Mouse (Mus musculus) c-Kit-positive CD71-negative TER-119-negative erythroid progenitor cells, embryonic 14.5 days (primary cell): ENCODE results near the gene E130114P18Rik.
A peak's percentile ranks its signal among the peaks of the same experiment; 100 is the strongest.

Experiments
- DNase-seq: peaks from one replicate; pipeline ENCODE4 v3.0.0-alpha.2; 2013; ENCODE audit warnings: low read depth

E130114P18Rik gene

GRCm38 (mm10) chr4:97602579-97602978 is 175.3 kb downstream of the E130114P18Rik start:
- no peak for DNase-seq

DNA sequence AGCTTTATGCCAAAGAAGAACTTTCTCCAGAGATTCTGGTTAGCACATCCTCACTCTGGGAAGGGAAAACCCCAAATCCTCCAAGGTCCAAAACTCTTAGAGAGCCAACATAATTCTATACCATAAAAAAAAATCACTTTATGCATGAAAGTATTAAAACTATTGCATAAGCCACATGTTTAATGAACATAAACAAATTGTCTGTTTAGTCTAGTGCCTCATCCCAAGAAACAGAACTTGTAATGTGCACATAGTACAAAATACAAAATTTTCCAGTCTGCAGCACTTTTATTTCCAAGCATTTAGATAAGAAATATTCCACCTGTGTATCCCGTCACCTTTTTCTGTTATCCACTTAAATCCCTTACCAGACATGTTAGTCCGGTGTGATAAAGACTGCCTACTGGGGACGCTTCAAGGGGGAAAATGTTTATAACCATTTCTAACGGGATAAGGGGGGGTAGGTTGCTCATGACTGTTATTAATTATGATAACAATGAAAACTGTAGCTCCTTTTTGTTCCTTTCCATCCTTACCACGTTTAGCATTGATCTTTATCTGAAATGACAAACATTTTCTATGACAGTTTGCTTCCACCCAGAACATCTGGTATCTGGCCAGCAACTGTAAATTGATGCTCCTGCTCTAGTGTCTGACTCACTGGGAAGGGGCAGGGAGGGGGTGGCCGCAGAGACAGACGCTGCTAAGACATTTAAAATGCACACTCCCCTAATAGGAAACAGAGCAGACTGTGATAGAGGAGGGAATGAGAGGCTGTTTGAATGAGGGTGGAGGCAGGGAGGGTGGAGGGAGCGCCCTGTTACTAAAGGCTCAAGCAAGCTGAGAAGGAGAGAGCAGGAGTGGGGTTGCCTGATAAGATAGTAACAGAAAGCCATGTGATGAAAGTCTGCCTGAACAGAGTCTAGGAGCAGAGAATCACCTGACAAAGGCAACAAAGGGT is 176.7 kb downstream of the E130114P18Rik start:
- no peak for DNase-seq

GRCm38 (mm10) chr4:97597443-97597842 is 180.4 kb downstream of the E130114P18Rik start:
- no peak for DNase-seq

DNA sequence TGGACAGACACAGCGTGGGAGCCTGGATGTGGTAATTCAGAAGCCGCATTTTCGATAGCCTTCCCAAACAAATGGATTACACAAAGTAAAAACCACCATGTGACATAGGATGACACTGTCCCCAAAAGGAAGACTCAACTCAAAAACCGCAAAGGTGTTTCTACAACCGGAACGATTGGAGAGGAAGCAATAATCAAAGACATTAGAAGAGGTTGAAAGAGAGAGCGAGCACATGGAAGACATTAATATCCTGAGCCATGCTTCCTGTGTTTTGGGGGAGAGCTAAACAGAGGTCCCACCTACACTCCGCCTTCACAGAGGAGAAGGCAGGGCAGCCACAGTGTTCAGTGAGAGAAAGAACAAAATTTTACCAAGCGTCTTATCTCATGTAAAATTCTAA is 181.5 kb downstream of the E130114P18Rik start:
- DNase-seq = no peak

DNA sequence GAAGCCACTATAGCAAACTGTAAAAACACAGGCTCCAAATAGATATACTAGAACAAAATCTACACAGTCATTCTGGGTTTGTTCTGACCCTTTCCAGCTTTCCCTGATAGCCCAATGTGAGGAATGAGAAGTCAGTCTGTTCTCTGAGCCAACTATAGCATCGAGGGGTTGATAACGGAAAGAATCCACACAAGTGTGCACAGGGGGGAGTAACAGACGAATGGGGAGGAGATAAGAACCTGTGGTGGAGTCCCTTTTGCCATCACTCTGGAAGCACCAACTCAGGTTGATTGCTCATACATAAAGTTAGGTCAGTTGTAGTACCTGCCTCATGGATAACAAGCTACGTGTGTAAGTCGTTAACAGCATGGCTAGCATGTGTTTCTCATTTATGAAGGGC is 184.0 kb downstream of the E130114P18Rik start:
- DNase-seq = no peak

GRCm38 (mm10) chr4:97589790-97590189 is 188.1 kb downstream of the E130114P18Rik start:
- no peak for DNase-seq

DNA sequence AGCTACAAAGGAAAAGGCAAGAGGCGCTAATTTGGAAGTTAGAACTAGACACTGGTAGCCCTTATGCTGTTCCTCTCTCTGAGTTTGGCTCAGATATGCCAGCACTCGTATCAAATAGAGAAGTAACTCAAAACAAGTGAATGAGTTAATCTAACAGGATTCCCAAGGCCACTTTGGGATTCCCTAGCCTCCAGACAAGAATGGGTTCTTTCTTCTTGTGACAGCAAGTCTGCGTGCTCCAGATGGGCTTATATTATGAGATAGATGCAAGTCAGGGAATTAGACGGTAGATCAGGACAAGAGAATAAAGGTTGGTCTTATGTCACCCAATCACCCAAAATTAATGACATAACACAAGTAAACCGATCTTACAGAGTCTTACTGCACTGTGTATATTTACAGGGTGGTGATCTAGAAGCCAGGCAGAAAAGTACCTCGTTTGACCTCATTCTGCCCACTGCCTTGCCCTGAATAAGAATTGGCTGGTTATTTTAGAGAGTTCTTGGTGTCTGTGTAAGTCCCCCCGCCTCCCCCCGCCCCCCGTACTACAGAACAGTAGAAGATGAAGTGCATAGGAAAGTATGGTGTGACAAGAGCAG is 190.4 kb downstream of the E130114P18Rik start:
- DNase-seq = no peak

GRCm38 (mm10) chr4:97585170-97585569 is 192.7 kb downstream of the E130114P18Rik start:
- DNase-seq = no peak

GRCm38 (mm10) chr4:97584445-97585130 is 193.3 kb downstream of the E130114P18Rik start:
- DNase-seq = no peak

DNA sequence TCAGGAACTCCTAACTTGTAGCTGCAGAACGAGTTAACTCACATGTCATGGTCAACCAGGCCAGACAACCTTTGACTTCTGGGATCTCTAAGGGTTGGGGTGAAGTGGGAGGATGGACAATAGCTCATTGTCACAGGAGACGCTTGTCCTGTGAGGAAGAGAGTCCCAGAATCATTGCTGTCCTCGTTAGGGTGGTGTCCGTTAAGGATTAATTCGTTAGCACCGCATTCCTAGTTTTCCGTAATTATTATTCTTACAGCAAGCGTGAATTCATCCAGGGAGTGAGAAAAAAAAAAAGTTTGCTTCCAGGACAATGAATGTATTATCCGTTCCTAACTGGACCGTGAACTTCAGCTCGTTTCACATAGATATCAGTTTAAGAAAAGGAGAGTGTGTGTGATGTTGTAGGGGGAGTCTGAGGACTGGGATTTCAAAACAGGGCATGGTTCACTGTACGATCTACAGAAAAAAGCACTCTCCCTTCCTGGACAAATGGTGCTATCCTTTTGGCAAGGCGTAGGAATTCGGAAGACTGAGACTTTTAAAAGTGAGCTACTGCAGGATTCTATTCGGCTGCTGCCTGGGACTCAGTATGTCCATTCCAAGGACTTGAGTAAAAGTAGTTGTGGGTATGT is 195.0 kb downstream of the E130114P18Rik start:
- DNase-seq = no peak

GRCm38 (mm10) chr4:97582064-97582415 is 195.8 kb downstream of the E130114P18Rik start:
- DNase-seq = no peak

DNA sequence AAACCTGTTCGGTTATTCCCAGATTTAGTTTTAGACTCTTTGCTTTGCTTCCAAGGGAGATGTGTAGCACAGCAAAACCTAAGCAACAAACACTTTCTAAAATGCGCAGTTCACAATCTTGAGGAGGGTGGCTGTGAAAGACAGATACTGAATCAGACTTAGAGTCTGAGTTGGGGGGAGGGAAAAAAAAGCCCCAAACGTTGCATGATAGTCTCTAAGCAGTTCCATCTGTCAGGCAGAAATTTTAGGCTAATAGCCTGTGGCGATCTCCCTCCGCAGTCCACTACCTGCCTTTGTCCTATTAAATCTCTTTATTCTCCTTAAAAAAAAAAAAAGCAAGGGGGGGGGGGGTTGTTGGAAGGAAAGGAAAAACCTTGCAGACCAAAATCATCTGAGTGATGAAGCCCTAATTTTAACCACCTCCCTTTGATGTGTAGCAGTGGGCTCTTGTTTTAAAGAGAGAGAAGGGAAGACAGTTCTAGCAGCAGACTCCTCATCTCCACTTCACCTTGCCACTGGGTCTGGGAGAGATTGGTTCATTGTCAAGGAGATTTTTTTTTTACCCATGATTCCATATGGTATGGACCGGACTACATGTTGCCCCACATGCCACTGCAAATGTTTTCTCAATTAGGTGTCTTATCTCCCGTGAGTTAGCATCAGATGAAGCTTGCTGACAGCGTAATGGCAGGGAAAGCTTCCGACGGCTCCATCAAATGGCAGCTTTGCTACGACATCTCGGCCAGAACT is 196.4 kb downstream of the E130114P18Rik start:
- DNase-seq = no peak

GRCm38 (mm10) chr4:97580906-97581305 is 197.0 kb downstream of the E130114P18Rik start:
- no peak for DNase-seq

- no peak for DNase-seq
Observed at GRCm38 (mm10) chr4:97578571-97579165, 199.2 kb downstream of the E130114P18Rik start.

GRCm38 (mm10) chr4:97577431-97577830 is 200.4 kb downstream of the E130114P18Rik start:
- no peak for DNase-seq

DNA sequence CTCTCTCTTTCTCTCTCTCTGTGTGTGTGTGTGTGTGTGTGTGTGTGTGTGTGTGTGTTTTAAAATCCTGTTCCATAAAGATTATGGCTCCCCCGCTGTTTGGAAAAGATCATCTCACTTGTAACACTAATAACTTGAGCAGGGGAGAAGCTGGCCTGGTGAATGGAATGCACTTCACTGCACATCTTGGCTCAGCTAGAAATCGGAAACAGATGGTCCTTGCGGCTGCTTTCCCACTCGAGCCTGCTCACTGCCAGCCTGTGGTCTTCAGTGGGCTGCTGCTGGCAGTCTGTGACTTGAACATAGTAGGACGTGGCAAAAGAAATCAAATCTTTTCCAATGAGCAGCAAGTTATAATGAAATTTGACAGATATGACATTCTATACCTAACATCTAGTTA is 202.4 kb downstream of the E130114P18Rik start:
- no peak for DNase-seq

- no peak for DNase-seq
Observed at GRCm38 (mm10) chr4:97569320-97569719, 208.6 kb downstream of the E130114P18Rik start.

DNA sequence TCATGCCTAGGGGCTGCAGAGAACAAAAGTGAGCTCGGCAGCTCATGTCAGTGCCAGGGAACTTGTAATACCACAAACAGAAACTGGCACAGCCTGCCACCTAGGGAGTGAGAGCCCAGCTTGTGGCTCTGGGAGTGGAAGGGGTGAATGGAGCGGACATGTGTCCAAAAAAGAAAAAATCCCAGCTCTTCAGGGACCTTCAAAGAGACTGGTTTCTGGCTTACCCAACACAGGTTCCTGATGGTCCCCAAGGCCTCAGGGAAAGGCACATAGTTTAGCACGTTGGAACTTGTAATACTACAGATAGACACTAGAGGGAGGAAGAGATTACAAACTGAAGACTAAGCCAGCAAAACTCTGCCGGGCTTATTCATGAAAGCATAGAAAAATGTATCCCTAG is 213.2 kb downstream of the E130114P18Rik start:
- peak; percentile 52 for DNase-seq

- DNase-seq = no peak
Observed at GRCm38 (mm10) chr4:97564199-97564598, 213.7 kb downstream of the E130114P18Rik start.

DNA sequence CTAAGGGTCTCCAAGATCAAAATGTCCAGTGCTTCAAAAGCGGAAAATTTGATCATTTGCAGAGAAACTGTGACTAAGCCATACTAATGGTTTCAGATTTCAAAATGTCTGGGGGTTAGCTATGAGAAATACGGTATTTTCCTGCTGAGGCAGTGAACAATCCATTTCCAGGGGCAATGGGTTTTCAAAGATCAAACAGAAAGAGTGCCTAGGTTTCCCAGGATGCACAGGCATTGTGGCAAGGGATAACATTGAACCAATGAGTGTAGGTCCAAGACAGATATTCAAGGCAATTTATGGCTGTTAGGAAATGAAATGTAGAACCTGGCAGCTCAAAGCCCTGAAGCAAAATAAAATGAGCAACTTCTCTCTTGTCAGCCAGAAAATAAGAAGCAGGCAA is 220.3 kb downstream of the E130114P18Rik start:
- DNase-seq = no peak

DNA sequence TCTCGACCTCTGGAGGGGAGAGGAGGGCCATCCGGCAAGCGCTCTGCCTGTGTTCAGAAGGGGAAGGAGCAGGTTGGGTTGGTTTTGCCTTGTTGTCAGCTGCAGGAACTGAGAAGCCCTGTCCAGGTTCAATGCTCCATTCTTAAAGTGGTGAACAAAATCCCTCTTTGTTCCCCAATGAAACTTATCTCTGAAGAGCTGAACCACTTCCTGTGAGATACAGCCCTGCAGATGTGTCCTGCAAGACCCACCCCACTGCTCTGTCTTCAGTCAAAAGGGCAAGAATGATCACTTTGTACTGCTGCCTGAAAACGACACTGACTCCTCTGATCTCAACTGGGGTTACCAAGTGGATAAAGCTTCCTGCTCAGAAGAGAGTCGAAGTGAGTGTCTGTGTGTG is 233.9 kb downstream of the E130114P18Rik start:
- no peak for DNase-seq
